Mouse (Mus musculus) frontal cortex, postnatal 10 days (tissue): ENCODE measurements around the gene Olfr1450.
"Not testable (repeated sequence)": the region's sequence is repeated elsewhere in the genome, so short reads cannot be mapped to it uniquely, and the experiment has no call there.

Experiments
- DNase-seq, 2 experiments: peaks; one replicate each; pipeline ENCODE4 v3.0.0; 2022; ENCODE audit warnings: low spot score in 2 of 2, mixed read lengths in 1 of 2

The Olfr1450 gene

GRCm38 (mm10) chr19:12949958-12950357 is at the start of gene Olfr1450:
Gene Olfr1450, plus strand, starts transcription at chr19:12950258.
- no peak for DNase-seq

- DNase-seq: no peak
Observed at GRCm38 (mm10) chr19:12903643-12904042, 46.4 kb upstream of the Olfr1450 start, which contains the start of gene Olfr1447. Gene Olfr1447, minus strand, starts transcription at chr19:12903743.

GRCm38 (mm10) chr19:12924319-12924718 is 25.7 kb upstream of the Olfr1450 start, which contains the start of gene Olfr1448:
Gene Olfr1448, minus strand, starts transcription at chr19:12924419.
- DNase-seq: no peak

GRCm38 (mm10) chr19:12930540-12930939 is 19.5 kb upstream of the Olfr1450 start, which contains the start of gene Olfr1449:
Gene Olfr1449, plus strand, starts transcription at chr19:12930840.
- no peak for DNase-seq

- not testable (repeated sequence) for DNase-seq
Observed at GRCm38 (mm10) chr19:12970082-12970481, 20.0 kb downstream of the Olfr1450 start.

GRCm38 (mm10) chr19:12992316-12992715 is 42.3 kb downstream of the Olfr1450 start:
- DNase-seq: not testable (repeated sequence)

GRCm38 (mm10) chr19:12994714-12995113 is 44.7 kb downstream of the Olfr1450 start, which contains the start of gene Olfr1451:
Gene Olfr1451, plus strand, starts transcription at chr19:12995014.
- DNase-seq: no peak
